Mouse (Mus musculus) embryonic fibroblast, embryonic 13.5 days (primary cell): Measurements from ENCODE around the gene Bricd5.

Experiments used
- CTCF ChIP-seq: IDR thresholded peaks from 2 replicates; pipeline ENCODE4 v1.5.1; 2011; ENCODE audit warnings: mild to moderate bottlenecking, control low read depth, low read length, moderate library complexity, borderline replicate concordance; ENCODE audit not compliant: insufficient read depth
- POLR2A ChIP-seq: IDR thresholded peaks from 2 replicates; pipeline ENCODE4 v1.6.1; 2011; ENCODE audit warnings: low read depth, mild to moderate bottlenecking, control low read depth, low read length, moderate library complexity

DNA sequence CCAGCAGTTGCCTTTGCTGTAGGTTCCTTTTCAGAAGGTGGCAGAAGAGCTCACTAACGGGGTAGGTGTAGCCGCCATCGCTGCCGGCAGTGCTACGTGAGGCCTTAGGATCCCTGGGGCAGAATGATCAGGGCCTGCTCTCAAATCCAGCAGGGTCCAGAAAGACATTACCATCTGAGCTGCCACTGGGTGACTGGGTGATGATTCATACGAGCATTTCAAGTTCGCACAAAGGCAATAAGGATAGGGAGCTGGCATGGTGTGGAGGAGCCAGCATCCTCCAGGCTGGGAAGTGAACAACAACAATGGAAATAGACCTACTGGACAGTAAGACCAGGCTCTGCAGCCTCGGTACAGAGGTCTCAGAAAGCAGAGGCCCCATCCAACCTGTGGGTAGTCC is 33.3 kb upstream of the Bricd5 start:
- TF ChIP-seq CTCF (no peak), POLR2A (no peak)
